Mouse (Mus musculus): ENCODE measurements at regions not wholly inside any gene's neighbourhood (a gene's known extent, or its start where the extent isn't known, plus 50 kb on each side); places are given as distances from the start of the nearest gene placed in this dataset. TPM values are rescaled to one million over a fixed set of nuclear protein-coding genes. Genes with fewer than 3 reads are reported as not detected.

GRCm38 (mm10) chr5:64732356-64732755, 70.8 kb upstream of the Klf3 start:
- no peak for DNase-seq (ENCODE audit: low spot score)

DNA sequence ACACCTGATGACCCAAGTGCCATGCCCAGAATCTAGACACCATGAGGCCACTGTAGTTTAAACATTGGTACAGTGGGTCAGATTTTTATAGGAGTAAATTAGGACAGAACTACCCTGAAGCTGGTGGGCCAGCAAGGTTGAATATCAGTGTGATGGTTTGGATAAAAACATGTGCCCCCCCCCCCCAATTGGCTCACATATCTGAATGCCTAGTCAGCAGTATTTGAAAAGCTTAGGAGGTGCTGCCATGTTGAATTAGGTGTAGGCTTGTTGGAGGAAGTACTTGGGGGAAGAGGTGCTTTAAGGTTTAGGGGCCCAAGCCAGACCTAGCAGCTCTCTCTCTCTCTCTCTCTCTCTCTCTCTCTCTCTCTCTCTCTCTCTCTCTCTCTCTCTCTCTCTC, 66.2 kb upstream of the Klf3 start:
- DNase-seq (ENCODE audit: low spot score): no peak

- DNase-seq (ENCODE audit: low spot score): no peak
Observed at GRCm38 (mm10) chr5:64738096-64738780, 65.0 kb upstream of the Klf3 start.

DNA sequence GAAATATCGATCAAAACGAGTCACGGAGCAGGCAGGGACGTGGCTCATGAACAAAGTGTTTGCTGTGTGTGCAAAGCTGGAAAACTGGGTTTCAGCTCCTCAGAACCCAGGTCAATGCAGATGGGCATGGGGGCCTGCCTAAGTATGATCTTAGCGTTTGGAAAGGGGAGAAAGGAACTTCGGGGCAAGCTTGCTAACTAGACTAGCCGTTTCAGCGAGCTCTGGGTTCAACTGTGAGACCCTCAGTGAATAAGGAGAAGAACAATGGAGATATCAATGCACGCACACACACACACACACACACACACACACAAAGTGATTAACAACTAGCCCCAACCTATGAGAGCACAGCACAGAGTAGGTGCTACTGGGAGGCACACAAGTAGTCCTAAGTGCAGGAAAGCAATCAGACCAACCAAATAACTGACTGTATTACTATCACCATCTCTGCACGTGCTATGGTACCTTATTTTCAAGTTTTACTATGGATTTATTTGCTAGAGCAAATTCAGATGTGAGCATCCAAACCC, 64.3 kb upstream of the Klf3 start:
- no peak for DNase-seq (ENCODE audit: low spot score)

DNA sequence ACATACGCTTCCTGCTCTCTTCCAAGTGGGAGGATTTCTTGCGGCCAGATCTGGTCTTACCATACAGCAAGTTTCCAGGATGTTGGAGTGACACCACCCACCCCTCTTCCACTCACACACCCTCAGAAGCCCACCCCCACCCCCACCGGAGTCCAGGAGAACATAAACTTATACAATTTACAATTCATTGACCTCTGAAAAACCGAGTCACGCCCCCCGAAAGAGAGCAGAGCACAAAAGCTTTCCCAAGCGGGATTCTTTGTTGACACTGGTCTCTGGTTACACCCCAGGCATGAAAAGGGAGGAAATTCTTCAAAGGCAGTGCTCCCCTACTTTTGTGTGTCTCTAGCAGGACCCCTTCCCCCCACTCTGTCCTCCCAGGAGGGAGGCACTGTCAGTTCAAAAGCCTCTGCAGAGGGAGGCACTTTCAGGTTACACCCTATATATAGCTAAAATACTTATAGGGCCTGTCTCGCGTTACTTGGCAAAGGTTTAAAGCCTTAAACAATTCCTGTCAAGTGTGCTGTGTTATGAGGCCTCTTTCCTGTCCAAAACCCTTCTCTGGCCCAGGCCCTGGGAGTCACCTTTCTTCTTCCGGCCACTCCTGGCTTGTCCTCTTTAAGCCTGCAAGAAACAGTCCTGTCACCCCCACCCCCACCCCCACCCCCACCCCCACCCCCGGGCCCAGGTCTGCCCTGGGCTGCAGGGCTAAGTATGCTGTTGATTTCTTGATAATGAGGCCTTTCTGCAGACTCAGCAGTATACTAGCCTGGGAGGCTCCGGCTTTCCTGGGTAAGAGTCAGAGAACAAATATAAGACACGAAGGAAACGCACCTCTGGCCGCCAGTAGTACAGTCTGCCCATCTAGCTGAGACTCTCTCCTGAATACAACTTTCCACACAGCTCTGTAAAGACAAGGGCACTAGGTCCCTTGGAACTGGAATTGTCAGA, 63.6 kb upstream of the Klf3 start:
- no peak for DNase-seq (ENCODE audit: low spot score)

GRCm38 (mm10) chr5:64744041-64744440, 59.1 kb upstream of the Klf3 start:
- no peak for DNase-seq (ENCODE audit: low spot score)

DNA sequence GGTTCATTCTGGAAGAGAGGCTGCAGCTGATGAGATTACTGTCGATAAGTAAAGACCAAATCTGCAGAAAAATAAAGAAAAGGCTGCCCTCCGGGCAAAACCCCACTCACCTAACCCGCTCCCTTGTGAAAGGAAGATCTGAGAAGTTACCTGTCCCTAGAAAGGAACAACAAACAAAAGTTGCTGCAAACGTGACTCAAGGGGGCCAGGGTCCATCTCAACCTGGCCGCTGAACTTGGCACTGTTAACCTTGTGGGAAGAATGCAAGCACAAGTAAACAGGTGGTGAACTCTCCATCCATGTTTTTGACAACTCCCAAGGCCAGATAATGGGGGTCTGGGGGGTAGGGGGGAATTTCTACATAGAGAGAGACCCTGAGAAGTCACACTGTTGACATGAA, 58.7 kb upstream of the Klf3 start:
- no peak for DNase-seq (ENCODE audit: low spot score)

- no peak for DNase-seq (ENCODE audit: low spot score)
Observed at GRCm38 (mm10) chr5:64747461-64747860, 55.7 kb upstream of the Klf3 start.

GRCm38 (mm10) chr5:64749415-64750166, 53.6 kb upstream of the Klf3 start:
- no peak for DNase-seq (ENCODE audit: low spot score)

GRCm38 (mm10) chr5:64750406-64750805, 52.8 kb upstream of the Klf3 start:
- no peak for DNase-seq (ENCODE audit: low spot score)

- no peak for DNase-seq (ENCODE audit: low spot score)
Observed at GRCm38 (mm10) chr5:64750976-64751656, 52.1 kb upstream of the Klf3 start.

- no peak for DNase-seq (ENCODE audit: low spot score)
Observed at GRCm38 (mm10) chr5:64753142-64753750, 49.9 kb upstream of the Klf3 start.

Small RNA genes in the stretch of these regions (microRNA-seq; reads per million reads assigned to microRNA genes)
- gene Gm25306 (ENCODE audit: borderline number of aligned reads): not detected

Data from thymus, postnatal 0 days (tissue).